Mouse (Mus musculus): Measurements from ENCODE around the gene Casp8ap2. TPM values are rescaled to one million over a fixed set of nuclear protein-coding genes. Genes with fewer than 3 reads are reported as not detected.

Gene Casp8ap2
- 1 to 10 TPM; 4.2 to 4.7 TPM for total RNA-seq (2021)
- long read RNA-seq, experiment 1, partial matches to known transcripts, result 2 of 4 reads
- long read RNA-seq, experiment 1, other reads (novel, unspliced or antisense), result 2 of 4 reads
- long read RNA-seq, experiment 2, partial matches to known transcripts, result 1 of 1 reads
- long read RNA-seq, experiment 2, other reads (novel, unspliced or antisense), result 0 of 1 reads

- DNase-seq (ENCODE audit: low spot score), result peak; percentile 99
These were observed at the start of gene Casp8ap2 for GRCm38 (mm10) chr4:32615034-32615881. Casp8ap2 (plus strand) TSS chr4:32615451.

GRCm38 (mm10) chr4:32569054-32569453 lies 46.2 kb upstream of the Casp8ap2 start:
- DNase-seq (ENCODE audit: low spot score), result no peak

- DNase-seq (ENCODE audit: low spot score), result peak; percentile 32
These were observed 45.0 kb upstream of the Casp8ap2 start for GRCm38 (mm10) chr4:32569995-32570938.

- DNase-seq (ENCODE audit: low spot score), result no peak
These were observed 44.3 kb upstream of the Casp8ap2 start for GRCm38 (mm10) chr4:32570939-32571317.

- DNase-seq (ENCODE audit: low spot score), result no peak
These were observed 43.8 kb upstream of the Casp8ap2 start for GRCm38 (mm10) chr4:32571441-32571840.

- peak; percentile 70 for DNase-seq (ENCODE audit: low spot score)
These were observed 43.1 kb upstream of the Casp8ap2 start for GRCm38 (mm10) chr4:32572118-32572517.

- DNase-seq (ENCODE audit: low spot score), result no peak
These were observed 41.7 kb upstream of the Casp8ap2 start for GRCm38 (mm10) chr4:32573586-32573985.

GRCm38 (mm10) chr4:32574604-32575003 lies 40.6 kb upstream of the Casp8ap2 start:
- DNase-seq (ENCODE audit: low spot score), result no peak

- no peak for DNase-seq (ENCODE audit: low spot score)
These were observed 40.1 kb upstream of the Casp8ap2 start for GRCm38 (mm10) chr4:32575165-32575564.

- no peak for DNase-seq (ENCODE audit: low spot score)
These were observed 35.4 kb upstream of the Casp8ap2 start for GRCm38 (mm10) chr4:32579850-32580249.

GRCm38 (mm10) chr4:32584181-32584580 lies 31.1 kb upstream of the Casp8ap2 start:
- DNase-seq (ENCODE audit: low spot score), result no peak

- peak; percentile 39 for DNase-seq (ENCODE audit: low spot score)
These were observed 28.7 kb upstream of the Casp8ap2 start for GRCm38 (mm10) chr4:32586596-32586995.

- no peak for DNase-seq (ENCODE audit: low spot score)
These were observed 27.7 kb upstream of the Casp8ap2 start for GRCm38 (mm10) chr4:32587543-32587942.

GRCm38 (mm10) chr4:32588237-32588636 lies 27.0 kb upstream of the Casp8ap2 start:
- DNase-seq (ENCODE audit: low spot score), result no peak

- DNase-seq (ENCODE audit: low spot score), result peak; percentile 18
These were observed 14.1 kb upstream of the Casp8ap2 start for GRCm38 (mm10) chr4:32601135-32601534.

- DNase-seq (ENCODE audit: low spot score), result no peak
These were observed 12.6 kb upstream of the Casp8ap2 start, which contains the start of gene Gja10 for GRCm38 (mm10) chr4:32602660-32603059. Gja10 (minus strand) TSS chr4:32602760.

- DNase-seq (ENCODE audit: low spot score), result no peak
These were observed 6.4 kb downstream of the Casp8ap2 start for GRCm38 (mm10) chr4:32621637-32622036.

GRCm38 (mm10) chr4:32651669-32652068 lies 36.4 kb downstream of the Casp8ap2 start:
- no peak for DNase-seq (ENCODE audit: low spot score)

GRCm38 (mm10) chr4:32656146-32656904 lies 41.1 kb downstream of the Casp8ap2 start:
- DNase-seq (ENCODE audit: low spot score), result peak; percentile 5

- DNase-seq (ENCODE audit: low spot score), result peak; percentile 94
These were observed 41.8 kb downstream of the Casp8ap2 start, which contains the start of gene Mdn1 for GRCm38 (mm10) chr4:32656918-32657662. Mdn1 (plus strand) TSS chr4:32657119.

Measured in gastrocnemius, adult 18-20 months (tissue).